Mouse (Mus musculus) skeletal muscle tissue, adult 2 months (tissue): ENCODE results near the gene Klhdc4.

Experiments used
- DNase-seq: peaks from one replicate; pipeline ENCODE4 v3.0.0-alpha.2; 2012; ENCODE audit warnings: low read depth, low spot score

Klhdc4 gene

DNA sequence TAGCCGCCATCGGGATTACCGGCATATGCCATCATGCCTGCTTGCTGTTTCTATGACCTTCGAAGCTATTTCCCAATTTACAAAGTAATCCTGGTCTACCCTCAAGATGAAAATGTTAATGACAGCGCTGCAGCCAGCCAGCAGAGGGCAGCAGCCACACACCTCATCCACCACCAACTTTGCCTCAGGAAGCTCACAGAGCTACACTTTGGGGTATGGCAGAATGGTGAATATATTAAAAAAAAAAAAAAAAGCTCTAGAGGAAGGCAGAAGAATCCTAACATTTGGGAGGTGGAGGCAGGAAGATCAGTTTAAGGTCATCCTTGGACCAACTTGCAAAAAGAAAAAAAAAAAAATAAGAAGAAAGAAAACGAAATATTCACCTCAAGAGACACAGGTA is 20.6 kb upstream of the Klhdc4 start:
- peak; percentile 53 for DNase-seq

GRCm38 (mm10) chr8:121849303-121849702 is 19.9 kb upstream of the Klhdc4 start:
- no peak for DNase-seq

- DNase-seq = no peak
Measured at GRCm38 (mm10) chr8:121848495-121848894, 19.1 kb upstream of the Klhdc4 start.

DNA sequence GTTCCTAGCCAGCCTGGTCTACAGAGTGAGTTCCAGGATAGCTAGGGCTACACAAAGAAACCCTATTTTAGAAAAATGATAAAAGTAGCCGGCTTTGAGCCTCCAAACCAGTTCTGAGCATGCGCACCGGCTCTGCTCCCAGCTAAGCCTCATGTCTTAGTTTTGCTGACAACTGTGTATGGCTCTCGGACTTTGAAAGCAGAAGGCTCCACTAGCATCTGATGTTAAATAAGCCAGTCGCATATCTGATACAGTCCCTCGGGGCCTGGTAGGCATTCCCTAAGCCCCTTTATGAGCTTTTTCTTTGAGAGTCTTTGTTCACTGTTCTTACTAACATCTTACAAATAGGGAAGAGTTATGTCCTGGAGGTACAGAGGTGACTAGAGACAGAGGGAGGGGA is 18.6 kb upstream of the Klhdc4 start:
- no peak for DNase-seq

DNA sequence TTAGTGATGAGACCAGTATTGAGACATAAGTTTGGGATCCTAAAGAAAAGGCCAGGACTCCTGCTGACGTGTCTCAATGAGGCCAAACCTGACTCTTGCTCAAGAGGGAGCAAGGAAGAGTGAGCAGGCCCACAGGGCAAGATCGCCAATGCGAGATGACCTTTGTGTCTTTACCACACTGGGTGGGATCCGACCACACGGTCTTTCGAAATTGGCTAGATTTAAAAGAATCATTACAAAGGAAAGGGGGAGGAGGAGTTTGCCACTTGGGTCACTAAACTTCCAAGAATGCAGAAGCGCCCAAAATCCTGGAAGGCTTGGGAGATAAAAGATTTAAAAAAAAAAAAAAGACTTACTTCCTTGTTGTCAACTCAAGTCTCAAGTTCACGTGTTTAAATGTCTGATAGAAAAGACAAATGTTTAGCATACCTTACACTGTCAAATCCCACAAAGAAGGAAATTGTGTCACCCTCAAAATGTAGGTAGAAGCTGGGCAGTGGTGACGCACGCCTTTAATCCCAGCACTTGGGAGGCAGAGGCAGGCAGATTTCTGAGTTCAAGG is 18.0 kb upstream of the Klhdc4 start:
- DNase-seq = no peak

- no peak for DNase-seq
Measured at GRCm38 (mm10) chr8:121846815-121847214, 17.4 kb upstream of the Klhdc4 start.

GRCm38 (mm10) chr8:121844765-121845164 is 15.4 kb upstream of the Klhdc4 start:
- no peak for DNase-seq

- no peak for DNase-seq
Measured at GRCm38 (mm10) chr8:121843184-121843733, 13.9 kb upstream of the Klhdc4 start.

- DNase-seq = no peak
Measured at GRCm38 (mm10) chr8:121842064-121842955, 12.9 kb upstream of the Klhdc4 start.

GRCm38 (mm10) chr8:121841242-121841641 is 11.9 kb upstream of the Klhdc4 start:
- no peak for DNase-seq

DNA sequence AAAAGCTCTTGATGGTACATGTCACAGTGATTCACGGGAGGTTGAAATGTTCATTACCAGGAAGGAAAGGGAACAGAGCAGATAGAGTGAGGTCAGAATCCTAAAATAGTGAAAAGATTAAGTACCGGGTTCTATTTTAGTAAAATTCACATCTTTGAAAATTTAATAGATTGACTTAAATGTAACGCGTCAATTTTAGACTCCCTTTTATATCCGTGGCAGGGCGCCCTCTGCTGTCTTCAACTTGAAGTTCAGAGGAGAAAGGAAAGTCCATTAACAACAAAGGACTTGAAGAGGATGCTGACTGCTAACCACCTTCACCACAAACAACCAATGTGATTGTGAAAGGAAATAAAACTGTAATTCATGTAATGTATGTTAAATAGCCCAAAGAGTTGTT is 3.1 kb upstream of the Klhdc4 start:
- peak; percentile 42 for DNase-seq

GRCm38 (mm10) chr8:121832061-121832460 is 2.7 kb upstream of the Klhdc4 start:
- DNase-seq = no peak

DNA sequence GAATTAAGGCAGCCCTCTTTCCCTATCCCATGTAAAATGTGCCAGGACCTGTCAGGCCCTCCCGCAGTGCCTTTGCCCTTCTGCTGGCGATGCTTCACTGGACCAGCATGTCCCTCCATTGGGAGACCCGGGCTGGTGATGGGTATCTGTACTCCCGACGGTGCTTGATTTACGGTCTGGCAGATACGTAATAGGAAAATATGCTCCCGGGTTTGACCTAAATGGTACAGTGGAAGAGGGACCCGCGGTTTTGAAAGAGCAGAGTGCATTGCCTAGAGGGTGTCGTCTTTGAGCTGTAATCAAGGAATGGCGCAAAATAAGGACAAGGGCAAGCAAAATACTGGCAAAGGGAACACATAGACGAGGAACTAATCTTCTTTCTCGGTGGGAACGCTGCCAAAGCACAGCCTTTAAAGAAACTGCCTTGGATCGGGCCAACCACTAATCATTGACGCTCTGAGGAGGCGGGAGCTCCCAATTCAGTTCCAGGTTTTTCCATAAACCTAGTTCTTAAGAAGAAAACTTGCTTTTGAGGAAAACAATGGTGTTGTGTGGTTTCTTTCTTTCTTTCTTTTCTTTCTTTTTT is 501 bp upstream of the Klhdc4 start:
- no peak for DNase-seq

DNA sequence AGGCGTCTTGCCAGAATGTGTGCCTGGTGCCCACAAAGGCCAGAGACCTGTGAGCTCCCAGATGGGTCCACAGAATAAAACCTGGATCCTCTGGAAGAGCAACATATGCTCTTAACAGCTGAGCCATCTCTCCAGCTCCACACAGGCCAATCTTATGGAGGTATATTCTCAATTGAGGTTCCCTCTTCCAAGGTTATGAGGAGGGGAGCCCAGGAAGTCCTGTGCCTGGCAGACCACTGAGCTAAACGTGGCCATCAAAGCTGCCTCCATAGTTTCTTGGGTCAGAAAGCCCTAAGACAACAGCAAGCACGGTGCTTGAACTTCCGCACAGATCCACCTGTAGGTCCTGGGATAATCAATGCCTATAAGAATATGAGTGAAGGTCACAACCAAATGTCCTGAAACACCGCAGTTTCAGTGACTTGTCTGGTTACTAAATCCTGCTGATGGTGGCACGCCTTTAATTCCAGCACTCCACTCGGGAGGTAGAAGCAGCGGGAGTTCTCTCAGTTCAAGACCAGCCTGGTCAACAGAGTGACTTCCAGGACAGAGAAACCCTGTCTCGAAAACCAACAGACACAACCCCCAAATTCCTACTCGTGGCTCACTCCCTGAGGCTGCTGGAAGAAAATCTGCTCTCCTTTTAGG is 869 bp downstream of the Klhdc4 start:
- no peak for DNase-seq

DNA sequence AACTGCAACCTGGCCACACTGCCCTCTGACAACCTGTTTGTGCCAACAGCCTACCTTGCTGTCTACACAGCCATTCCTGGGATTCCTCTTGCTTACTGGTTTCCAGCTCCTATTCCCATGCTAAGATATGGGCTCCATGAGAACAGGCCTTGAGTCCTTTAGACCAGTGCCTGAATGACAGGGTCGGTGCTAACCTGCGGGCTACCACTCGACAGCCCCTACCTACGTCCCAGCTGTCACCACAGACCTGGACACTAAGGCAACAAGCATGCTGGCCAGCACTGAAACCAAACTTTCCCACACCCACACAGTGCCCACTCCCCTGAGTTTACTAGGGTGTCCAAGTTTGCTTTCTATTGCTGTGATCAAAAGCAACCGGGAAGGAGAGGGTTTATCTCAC is 1.6 kb downstream of the Klhdc4 start:
- no peak for DNase-seq

DNA sequence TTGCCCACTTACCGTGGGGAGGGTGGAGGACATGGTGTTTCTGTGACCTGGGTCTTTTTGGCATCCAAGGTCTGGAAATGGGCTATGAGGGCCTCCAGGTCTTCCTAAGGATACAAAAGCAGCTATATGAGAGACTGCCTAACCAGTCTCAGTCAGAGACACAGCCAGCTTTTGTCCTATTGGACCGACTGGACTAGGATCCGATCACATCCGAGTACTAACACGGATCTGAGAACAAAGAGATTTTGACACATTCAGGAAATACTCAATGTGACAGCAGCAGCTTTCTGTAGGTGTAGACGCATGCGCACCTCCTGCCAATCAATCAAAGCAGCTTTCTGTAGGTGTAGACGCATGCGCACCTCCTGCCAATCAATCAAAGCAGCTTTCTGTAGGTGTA is 7.6 kb downstream of the Klhdc4 start:
- no peak for DNase-seq

- DNase-seq = no peak
Measured at GRCm38 (mm10) chr8:121821320-121821719, 8.0 kb downstream of the Klhdc4 start.

DNA sequence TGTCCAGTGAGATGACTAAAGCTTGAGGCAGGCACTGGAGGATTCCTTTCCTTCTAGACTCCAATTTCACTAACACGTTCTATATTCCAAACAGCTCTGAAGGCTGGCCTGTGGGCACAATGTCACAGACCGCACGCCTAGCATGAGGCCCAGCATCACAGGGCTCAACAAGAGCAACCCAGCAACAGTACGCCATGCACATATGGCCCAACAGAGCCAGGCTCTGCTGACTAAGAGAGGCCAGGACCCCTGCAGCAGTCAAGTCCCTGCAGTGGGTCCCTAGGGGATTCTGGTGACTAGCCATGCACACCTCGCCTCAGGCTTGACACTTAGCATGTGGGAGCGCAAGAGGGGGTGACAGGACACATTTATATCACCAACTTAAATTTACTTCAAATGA is 8.5 kb downstream of the Klhdc4 start:
- no peak for DNase-seq

DNA sequence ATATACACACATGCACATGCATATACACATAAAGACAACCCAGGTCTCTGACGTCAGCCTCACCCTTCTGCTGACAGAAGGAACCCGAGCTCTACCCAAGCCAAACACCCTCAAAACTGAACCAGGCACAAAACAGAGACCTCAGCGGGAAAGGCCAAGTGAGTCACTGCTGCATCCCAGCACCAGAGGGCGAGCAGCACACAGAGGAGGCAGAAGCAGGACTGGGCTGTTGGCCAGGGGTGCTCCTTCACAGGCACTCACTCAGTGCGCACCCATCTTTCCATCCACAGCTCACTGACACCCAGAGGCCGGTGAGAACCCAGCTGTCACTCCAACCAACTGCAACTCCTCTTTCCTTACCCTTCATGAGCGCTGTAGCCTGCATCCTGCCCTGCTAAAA is 11.1 kb downstream of the Klhdc4 start:
- DNase-seq = no peak

DNA sequence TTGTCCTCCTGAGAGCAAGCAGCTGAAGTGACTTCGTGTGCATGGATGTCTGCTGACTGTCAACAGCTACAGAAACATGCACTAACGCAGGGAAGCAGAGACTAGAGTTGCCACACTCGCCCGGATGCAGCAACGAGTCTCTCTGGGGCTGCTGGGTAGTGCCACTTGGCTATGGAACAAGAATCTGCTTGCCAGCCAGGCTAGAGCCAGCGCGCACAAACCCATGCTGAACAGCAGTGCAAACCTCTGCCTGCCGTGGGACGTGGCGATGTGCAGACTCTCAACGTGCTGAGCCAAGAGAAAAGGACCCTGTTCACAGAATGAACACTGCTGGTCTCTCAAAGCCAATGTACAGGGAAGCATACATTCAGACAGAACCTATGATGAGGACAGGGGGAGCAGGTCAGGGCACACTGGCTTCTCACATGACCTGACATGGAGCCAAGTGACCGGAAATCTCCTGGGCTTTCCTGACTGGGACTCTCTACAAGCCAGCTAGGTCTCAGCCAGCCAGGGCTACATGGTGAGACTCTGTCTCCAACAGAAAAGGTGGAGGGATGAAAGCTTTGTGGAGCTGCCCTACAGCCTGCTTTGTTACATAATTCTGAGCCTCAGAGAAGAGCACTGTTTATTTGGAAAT is 17.3 kb downstream of the Klhdc4 start:
- DNase-seq = no peak

DNA sequence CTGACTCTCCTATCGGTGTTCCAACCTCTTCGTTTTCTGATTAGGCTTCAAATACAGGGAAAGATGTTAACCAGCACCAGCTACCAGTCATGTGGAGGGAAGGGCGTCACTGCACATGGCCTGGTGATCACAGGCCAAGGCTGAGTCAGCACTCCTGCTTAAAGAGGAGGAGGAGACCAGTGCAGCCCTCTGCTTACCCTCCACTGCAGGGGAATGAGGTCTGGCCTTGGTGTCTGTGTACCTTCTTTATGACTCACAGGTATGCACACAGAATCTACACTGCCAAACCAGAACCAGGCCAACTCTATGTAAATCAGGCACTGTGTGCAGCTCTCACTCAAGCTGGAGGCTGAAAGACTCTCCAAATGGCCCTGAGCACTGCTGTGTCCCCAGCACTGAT is 17.9 kb downstream of the Klhdc4 start:
- no peak for DNase-seq
